Mouse (Mus musculus) hindbrain, embryonic 10.5 days (tissue): ENCODE measurements at regions not wholly inside any gene's neighbourhood (a gene's known extent, or its start where the extent isn't known, plus 50 kb on each side); places are given as distances from the start of the nearest gene placed in this dataset.
"Not testable (repeated sequence)": the region's sequence is repeated elsewhere in the genome, so short reads cannot be mapped to it uniquely, and the experiment has no call there.

Source experiments
- DNase-seq: peaks from one replicate; pipeline ENCODE4 v3.0.0-alpha.2; 2017; ENCODE audit warnings: low spot score
- H3K27ac ChIP-seq: fragments of 300-500 bp; sonication (generic); 2 replicates; pipeline ENCODE4 v1.5.1; 2016; ENCODE audit warnings: mild to moderate bottlenecking, moderate library complexity
- H3K27me3 ChIP-seq: fragments of 300-500 bp; sonication (generic); 2 replicates; pipeline ENCODE4 v1.6.1; 2016; ENCODE audit warnings: mild to moderate bottlenecking; ENCODE audit not compliant: poor library complexity, insufficient read depth, severe bottlenecking
- H3K36me3 ChIP-seq: fragments of 300-500 bp; sonication (generic); 2 replicates; pipeline ENCODE4 v1.6.1; 2016; ENCODE audit warnings: mild to moderate bottlenecking, moderate library complexity
- H3K4me1 ChIP-seq: fragments of 300-500 bp; sonication (generic); replicated peaks from 2 replicates; pipeline ENCODE4 v1.6.1; 2016; ENCODE audit warnings: mild to moderate bottlenecking
- H3K4me3 ChIP-seq: fragments of 300-500 bp; sonication (generic); 2 replicates; pipeline ENCODE4 v1.5.1; 2016; ENCODE audit warnings: mild to moderate bottlenecking, moderate library complexity
- H3K9me3 ChIP-seq: fragments of 300-500 bp; sonication (generic); 2 replicates; pipeline ENCODE4 v1.6.1; 2016; ENCODE audit warnings: mild to moderate bottlenecking, moderate library complexity
- WGBS: fragments of 180-500 bp; shearing (Covaris S2); methylation state at CpG from one replicate; pipeline ENCODE4 v1.1.7; 2016; 5-methylcytosine and 5-hydroxymethylcytosine counted together

GRCm38 (mm10) chr16:30691964-30692363, 92.4 kb downstream of the Fam43a start:
- 91% methylated on average over 15 of the region's 15 CpGs for WGBS

DNA sequence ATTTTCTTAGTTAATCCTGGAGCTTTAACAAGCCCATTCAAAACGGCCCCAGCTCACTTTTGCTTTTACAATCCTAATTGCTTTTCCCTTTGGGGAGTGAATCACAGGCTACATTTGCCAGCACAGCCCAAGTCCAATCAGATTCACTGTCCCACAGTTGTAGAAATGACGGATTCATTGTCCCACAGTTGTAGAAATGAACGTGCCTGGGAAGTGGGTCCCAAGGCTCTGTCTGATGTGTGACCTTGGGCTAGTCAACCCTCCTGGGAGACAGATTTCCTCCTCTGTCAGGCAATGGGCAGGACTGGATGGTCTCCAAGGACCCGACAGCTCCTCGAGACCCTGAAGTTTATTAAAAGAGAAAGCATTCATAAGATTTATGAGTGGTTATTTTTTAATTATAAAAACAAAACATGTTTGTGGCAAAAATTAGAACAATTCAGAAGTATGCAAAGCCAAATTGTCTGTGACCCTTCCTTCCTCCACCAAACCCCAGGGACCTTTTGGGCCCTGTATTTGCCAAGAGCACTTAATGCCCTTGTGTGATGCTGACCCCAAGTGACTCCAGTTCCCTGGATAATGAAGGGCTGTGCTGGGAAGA, 93.1 kb downstream of the Fam43a start:
- Histone ChIP-seq H3K36me3 (no peaks in the 10 kb centered on the region), H3K4me3 (no peak overlapping the region), H3K4me1 (peaks cover 9% of the 10 kb centered on the region; the same call in 1 of the 2 replicates), H3K27ac (no peak overlapping the region), H3K9me3 (no peaks in the 10 kb centered on the region), H3K27me3 (no peaks in the 10 kb centered on the region)
- WGBS: 64% methylated on average over 5 of the region's 5 CpGs
- no peak for DNase-seq

More at GRCm38 (mm10) chr16:30691964-30692363, 92.4 kb downstream of the Fam43a start:
- no peaks in the 10 kb centered on the region for H3K27me3 ChIP-seq
- H3K27ac ChIP-seq: no peak overlapping the region
- no peaks in the 10 kb centered on the region for H3K9me3 ChIP-seq
- no peaks in the 10 kb centered on the region for H3K36me3 ChIP-seq
- no peak overlapping the region for H3K4me3 ChIP-seq
- DNase-seq: no peak
- H3K4me1 ChIP-seq: peaks cover 9% of the 10 kb centered on the region; the same call in 1 of the 2 replicates

- H3K9me3 ChIP-seq: no peaks in the 10 kb centered on the region
- 91% methylated on average over 3 of the region's 3 CpGs for WGBS
- DNase-seq: no peak
Observed at GRCm38 (mm10) chr16:30693206-30693605, 93.7 kb downstream of the Fam43a start.

DNA sequence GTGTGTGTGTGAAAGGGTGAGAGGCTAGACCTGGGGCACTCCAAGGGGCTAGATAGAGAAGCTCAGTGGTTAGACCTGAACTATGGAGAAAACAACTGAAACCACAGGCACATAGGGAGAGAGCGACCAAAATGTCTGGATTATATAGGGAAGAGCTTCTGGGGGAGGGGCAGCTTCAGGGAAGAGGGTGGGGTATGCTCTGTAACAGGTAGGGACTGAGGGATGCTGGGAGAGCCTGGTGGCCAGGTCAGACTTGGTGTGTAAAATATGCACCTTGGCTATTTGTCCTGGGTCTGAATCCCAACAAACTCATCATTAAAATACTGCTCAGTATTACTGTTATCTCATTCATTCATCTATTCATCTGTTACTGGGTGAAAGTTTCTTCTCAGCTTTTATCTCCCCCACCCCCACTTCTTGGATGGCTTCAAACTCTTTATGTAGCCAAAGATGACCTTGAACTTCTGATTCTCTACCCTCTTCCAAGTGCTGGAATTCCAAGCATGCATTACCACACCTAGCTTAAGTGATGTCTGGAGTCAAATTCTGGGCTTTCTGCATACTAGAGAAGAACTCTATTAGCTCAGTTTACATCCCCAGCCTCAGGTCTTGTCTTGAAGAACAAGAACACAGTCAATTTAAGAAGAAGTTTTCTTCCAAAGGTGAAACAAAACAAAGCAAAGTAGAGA, 94.5 kb downstream of the Fam43a start:
- no peaks in the 10 kb centered on the region for H3K36me3 ChIP-seq
- no peak overlapping the region for H3K4me3 ChIP-seq
- H3K27ac ChIP-seq: no peak overlapping the region
- WGBS: 81% methylated on average over 1 of the region's 1 CpGs
- peaks cover 9% of the 10 kb centered on the region; the same call in 1 of the 2 replicates for H3K4me1 ChIP-seq
- H3K9me3 ChIP-seq: no peaks in the 10 kb centered on the region
- no peak for DNase-seq
- no peaks in the 10 kb centered on the region for H3K27me3 ChIP-seq

More at GRCm38 (mm10) chr16:30693206-30693605, 93.7 kb downstream of the Fam43a start:
- H3K27ac ChIP-seq: no peak overlapping the region
- H3K27me3 ChIP-seq: no peaks in the 10 kb centered on the region
- H3K4me3 ChIP-seq: no peak overlapping the region
- H3K4me1 ChIP-seq: peaks cover 9% of the 10 kb centered on the region; the same call in 1 of the 2 replicates
- H3K36me3 ChIP-seq: no peaks in the 10 kb centered on the region

DNA sequence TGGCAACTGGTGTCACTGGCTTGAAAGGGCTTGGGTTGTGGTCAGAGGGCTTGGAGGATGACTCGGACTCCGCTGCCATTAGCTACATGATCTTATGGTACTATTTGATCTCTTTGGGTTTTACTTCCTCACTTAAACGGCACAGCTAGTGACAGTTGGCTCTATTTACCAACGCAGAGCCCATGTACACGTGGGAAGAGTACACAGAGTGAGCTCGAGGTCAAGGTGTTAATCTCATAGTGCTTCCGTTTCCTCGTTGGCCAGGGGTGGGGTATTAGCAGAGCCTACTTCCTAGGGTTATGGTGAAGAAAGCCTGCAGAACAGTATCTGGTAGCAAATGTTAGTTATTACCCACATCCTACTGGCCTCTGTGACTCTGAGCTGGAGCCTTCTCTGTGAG, 96.2 kb downstream of the Fam43a start:
- 89% methylated on average over 8 of the region's 8 CpGs for WGBS
- no peaks in the 10 kb centered on the region for H3K27me3 ChIP-seq
- no peak overlapping the region for H3K27ac ChIP-seq
- no peak for DNase-seq
- H3K9me3 ChIP-seq: no peaks in the 10 kb centered on the region
- no peak overlapping the region for H3K4me3 ChIP-seq
- no peaks in the 10 kb centered on the region for H3K36me3 ChIP-seq
- peaks cover 9% of the 10 kb centered on the region; the same call in 1 of the 2 replicates for H3K4me1 ChIP-seq

DNA sequence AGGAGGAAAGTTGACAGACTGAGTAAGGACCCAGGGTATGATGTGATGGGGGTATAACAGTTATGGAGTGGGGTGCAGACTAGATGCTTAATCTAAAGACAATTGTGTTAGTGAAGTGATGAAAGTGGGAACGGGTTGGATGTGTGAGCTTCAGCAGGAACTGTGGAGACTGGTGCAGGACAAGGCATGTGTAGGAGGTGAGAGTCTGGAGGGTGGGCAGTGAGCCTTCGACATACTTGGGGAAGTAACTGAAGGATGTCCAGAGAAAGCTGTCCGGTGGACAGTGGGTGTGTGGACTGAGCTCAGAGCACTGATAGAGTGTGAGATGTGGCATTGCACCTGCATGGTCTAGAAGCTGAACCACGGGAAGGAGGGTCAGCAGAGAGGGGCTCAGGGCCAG, 97.7 kb downstream of the Fam43a start:
- H3K36me3 ChIP-seq: no peaks in the 10 kb centered on the region
- H3K9me3 ChIP-seq: no peaks in the 10 kb centered on the region
- DNase-seq: no peak
- WGBS: 92% methylated on average over 4 of the region's 4 CpGs
- H3K27ac ChIP-seq: no peak overlapping the region
- no peaks in the 10 kb centered on the region for H3K27me3 ChIP-seq
- peaks cover 9% of the 10 kb centered on the region; the same call in 1 of the 2 replicates for H3K4me1 ChIP-seq
- H3K4me3 ChIP-seq: no peak overlapping the region

DNA sequence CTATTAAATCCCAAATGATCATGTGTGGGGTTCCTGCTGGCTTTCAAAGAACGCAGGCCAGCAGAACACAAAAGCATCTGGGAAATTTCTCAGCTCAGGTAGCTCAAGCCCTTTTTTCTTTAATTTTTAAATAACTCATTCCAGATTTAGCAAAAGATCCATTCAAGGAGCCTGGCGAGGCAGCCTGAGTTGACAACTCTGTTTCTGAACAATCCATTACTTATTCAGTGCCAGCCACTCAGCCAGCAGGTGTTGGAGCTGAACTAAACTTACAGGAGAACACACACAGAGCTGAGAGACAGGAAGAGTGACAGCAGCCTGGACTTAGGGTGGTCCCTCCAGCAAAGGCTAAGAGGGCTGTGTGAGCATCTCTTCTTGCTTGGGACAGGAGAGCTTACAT, 98.3 kb downstream of the Fam43a start:
- DNase-seq: no peak
- H3K4me1 ChIP-seq: peaks cover 5% of the 10 kb centered on the region; the same call in 1 of the 2 replicates
- 63% methylated on average over 2 of the region's 2 CpGs for WGBS
- no peaks in the 10 kb centered on the region for H3K9me3 ChIP-seq
- H3K36me3 ChIP-seq: no peaks in the 10 kb centered on the region
- H3K27me3 ChIP-seq: no peaks in the 10 kb centered on the region
- H3K27ac ChIP-seq: no peak overlapping the region
- no peak overlapping the region for H3K4me3 ChIP-seq

DNA sequence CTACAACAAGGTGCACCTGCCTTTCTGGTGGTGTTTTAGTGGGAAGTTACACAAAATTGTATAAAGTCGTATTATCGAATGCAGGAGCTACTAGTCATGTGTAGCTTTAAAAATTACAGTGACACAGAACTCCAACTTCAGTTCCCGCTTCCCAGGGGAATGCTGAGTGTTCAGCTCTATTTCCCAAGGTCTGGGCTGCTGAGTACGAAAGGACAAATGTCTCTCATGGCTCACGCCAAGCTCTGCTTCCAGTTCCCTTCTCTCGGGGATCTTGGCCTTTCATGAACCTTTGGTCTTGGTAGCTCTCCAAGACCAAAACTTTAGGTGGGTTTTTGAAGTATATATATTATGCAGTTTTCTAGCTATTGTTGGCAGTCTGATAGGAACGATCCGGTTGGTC, 104.3 kb downstream of the Fam43a start:
- 90% methylated on average over 8 of the region's 8 CpGs for WGBS
- no peaks in the 10 kb centered on the region for H3K9me3 ChIP-seq
- H3K27me3 ChIP-seq: no peaks in the 10 kb centered on the region
- H3K4me1 ChIP-seq: no peaks in the 10 kb centered on the region
- DNase-seq: no peak
- H3K4me3 ChIP-seq: no peak overlapping the region
- H3K27ac ChIP-seq: no peak overlapping the region
- no peaks in the 10 kb centered on the region for H3K36me3 ChIP-seq

DNA sequence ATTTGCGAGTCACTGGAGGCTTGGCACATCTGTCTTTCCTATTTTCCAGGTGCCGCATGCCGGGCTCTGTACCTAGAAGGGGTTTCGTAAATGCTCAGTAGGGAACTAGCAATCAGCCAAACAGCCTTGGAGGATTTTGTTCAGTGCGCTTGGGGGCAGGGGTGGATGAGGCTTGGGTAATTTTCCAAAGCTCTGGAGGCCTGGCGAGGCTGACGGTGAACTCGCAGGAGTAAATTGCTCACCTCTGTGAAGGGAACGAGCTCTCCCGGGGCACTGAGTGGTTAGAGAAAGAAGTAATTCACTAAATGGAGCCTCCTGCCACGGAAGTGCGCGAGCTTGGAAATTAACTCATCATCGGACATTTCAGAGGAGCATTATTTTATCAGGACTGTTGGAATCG, 110.0 kb downstream of the Fam43a start:
- Histone ChIP-seq H3K36me3 (no peaks in the 10 kb centered on the region), H3K9me3 (no peaks in the 10 kb centered on the region), H3K4me3 (no peak overlapping the region), H3K27me3 (no peaks in the 10 kb centered on the region), H3K27ac (no peak overlapping the region), H3K4me1 (0 out of 2 replicates have a peak, but pooled peaks cover 8% of the 10 kb centered on the region)
- WGBS: 79% methylated on average over 15 of the region's 15 CpGs
- no peak for DNase-seq

DNA sequence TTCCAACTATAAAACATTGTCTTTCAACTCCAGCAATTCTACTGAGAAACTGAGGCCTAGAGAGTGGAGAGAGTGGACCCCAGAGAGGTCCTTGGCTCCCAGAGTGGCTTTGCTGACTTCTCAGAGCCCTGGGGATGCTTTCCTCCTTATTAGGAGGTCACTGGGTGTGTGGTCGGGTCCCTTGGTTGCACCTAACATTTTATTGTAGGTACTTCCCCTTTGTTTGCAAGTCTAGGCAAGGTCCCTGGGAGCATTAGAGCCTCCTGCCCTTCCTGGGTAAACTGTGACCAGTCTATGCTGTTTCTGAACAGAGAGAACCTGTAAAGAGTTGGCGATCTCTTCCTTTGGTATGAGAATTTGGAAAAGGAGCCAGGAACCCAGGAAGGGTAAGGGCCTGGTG, 110.5 kb downstream of the Fam43a start:
- H3K27ac ChIP-seq: no peak overlapping the region
- WGBS: 88% methylated on average over 2 of the region's 2 CpGs

GRCm38 (mm10) chr16:30712570-30712969, 113.0 kb downstream of the Fam43a start:
- Histone ChIP-seq H3K27me3 (no peaks in the 10 kb centered on the region), H3K27ac (no peak overlapping the region), H3K4me3 (no peak overlapping the region), H3K36me3 (no peaks in the 10 kb centered on the region), H3K9me3 (no peaks in the 10 kb centered on the region), H3K4me1 (0 out of 2 replicates have a peak, but pooled peaks cover 8% of the 10 kb centered on the region)
- DNase-seq: no peak
- WGBS: 80% methylated on average over 6 of the region's 6 CpGs

More for the DNA sequence above, 110.5 kb downstream of the Fam43a start:
- DNase-seq: no peak
- Histone ChIP-seq H3K4me1 (0 out of 2 replicates have a peak, but pooled peaks cover 8% of the 10 kb centered on the region), H3K27me3 (no peaks in the 10 kb centered on the region), H3K4me3 (no peak overlapping the region), H3K36me3 (no peaks in the 10 kb centered on the region), H3K9me3 (no peaks in the 10 kb centered on the region)

- not testable (repeated sequence) for H3K4me1 ChIP-seq, H3K27me3 ChIP-seq, DNase-seq, H3K4me3 ChIP-seq, H3K27ac ChIP-seq, H3K9me3 ChIP-seq, H3K36me3 ChIP-seq
Observed at GRCm38 (mm10) chr16:30717577-30717976, 118.1 kb downstream of the Fam43a start.

GRCm38 (mm10) chr16:30720791-30721190, 121.3 kb downstream of the Fam43a start:
- no peak for DNase-seq
- Histone ChIP-seq H3K27ac (no peak overlapping the region), H3K4me1 (0 out of 2 replicates have a peak, but pooled peaks cover 5% of the 10 kb centered on the region), H3K9me3 (no peaks in the 10 kb centered on the region), H3K36me3 (no peaks in the 10 kb centered on the region), H3K4me3 (no peak overlapping the region), H3K27me3 (no peaks in the 10 kb centered on the region)
- 63% methylated on average over 6 of the region's 6 CpGs for WGBS
